Mouse (Mus musculus) thymus, postnatal 25 days (tissue): Measurements from ENCODE around the gene D630003M21Rik.

Experiments
- DNase-seq: peaks from one replicate; pipeline ENCODE4 v3.0.0; 2022

The D630003M21Rik gene

GRCm38 (mm10) chr2:158138778-158139177 is 90.2 kb downstream of the D630003M21Rik start:
- no peak for DNase-seq

DNA sequence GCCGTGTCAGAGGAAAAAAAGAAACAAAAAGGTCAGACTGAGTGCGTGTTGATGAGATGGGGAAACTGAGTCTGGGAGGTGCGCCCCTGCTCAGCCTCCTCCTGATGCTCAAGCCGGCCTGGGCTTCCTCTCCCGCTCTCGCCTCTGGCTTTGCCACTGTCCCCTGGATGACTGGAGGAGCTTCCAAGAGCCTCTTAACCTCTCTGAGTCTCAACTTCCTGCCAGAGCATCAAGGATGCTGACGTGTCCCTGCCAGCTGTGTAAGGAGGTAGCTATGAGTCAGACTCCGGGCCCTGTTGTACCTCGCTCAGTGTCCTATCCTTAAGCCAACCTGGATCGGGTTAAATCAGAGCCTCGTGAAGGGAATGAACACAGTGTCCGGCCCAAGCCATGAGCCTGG is 91.3 kb downstream of the D630003M21Rik start:
- no peak for DNase-seq

DNA sequence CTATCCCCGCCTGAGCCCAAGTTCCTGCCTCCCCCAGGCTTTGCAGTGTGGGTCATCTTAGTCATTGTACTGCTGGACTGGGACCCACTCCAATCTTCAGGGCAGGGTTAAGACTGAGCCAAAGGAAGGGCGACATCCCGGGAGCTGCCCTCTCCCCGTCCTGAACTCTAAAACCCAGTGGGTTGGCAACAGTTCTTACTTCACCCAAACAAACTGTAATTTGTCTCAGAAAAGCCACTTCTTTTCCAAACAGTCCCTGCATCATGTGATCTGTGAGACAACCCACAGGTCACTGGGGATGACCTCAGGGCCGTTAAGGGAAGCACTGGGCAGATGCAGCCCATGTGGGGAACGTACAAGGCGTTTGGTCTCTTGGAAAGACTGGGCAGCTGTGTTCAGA is 92.8 kb downstream of the D630003M21Rik start:
- no peak for DNase-seq

- no peak for DNase-seq
Observed at GRCm38 (mm10) chr2:158133050-158133449, 96.0 kb downstream of the D630003M21Rik start.
